Mouse (Mus musculus) MEL (cell line): ENCODE results near the gene Samd11. TPM values are rescaled to one million over a fixed set of nuclear protein-coding genes. Genes with fewer than 3 reads are reported as not detected.
A peak's percentile ranks its signal among the peaks of the same experiment; 100 is the strongest.

Source experiments
- DNase-seq: peaks from one replicate; pipeline ENCODE4 v3.0.0; 2011; ENCODE audit warnings: low read depth, low spot score
- H3K27ac ChIP-seq: 2 replicates; pipeline ENCODE4 v1.5.1; 2012; ENCODE audit warnings: low read depth, mild to moderate bottlenecking, control low read depth, low read length, moderate library complexity; ENCODE audit not compliant: control insufficient read depth
- H3K27me3 ChIP-seq, 2 experiments: fragments of 150-350 bp in 1 of 2; sonication (generic) in 1 of 2; 2 replicates each; pipeline ENCODE4 v1.6.1; 2012; ENCODE audit warnings: low read length in 2 of 2, mild to moderate bottlenecking in 2 of 2, improper control_type of control experiment in 1 of 2, moderate library complexity in 1 of 2; ENCODE audit not compliant: insufficient read depth in 2 of 2, control insufficient read depth in 1 of 2
- H3K36me3 ChIP-seq, 2 experiments: 2 replicates each; pipeline ENCODE4 v1.6.1; 2012 to 2014; ENCODE audit warnings: low read length in 2 of 2, improper control_type of control experiment in 1 of 2, inconsistent platforms in 1 of 2, mild to moderate bottlenecking in 1 of 2; ENCODE audit not compliant: insufficient read depth in 2 of 2, control insufficient read depth in 1 of 2
- H3K4me1 ChIP-seq, 2 experiments: fragments of 150-350 bp in 1 of 2; sonication (generic) in 1 of 2; 2 replicates each; pipeline ENCODE4 v1.6.1; 2012; ENCODE audit warnings: low read length in 2 of 2, improper control_type of control experiment in 1 of 2, mild to moderate bottlenecking in 1 of 2; ENCODE audit not compliant: insufficient read depth in 2 of 2, control insufficient read depth in 1 of 2
- H3K4me3 ChIP-seq, 2 experiments: fragments of 150-350 bp in 1 of 2; sonication (generic) in 1 of 2; 2 replicates each; pipeline ENCODE4 v1.5.1; 2012; ENCODE audit warnings: low read depth in 2 of 2, low read length in 2 of 2, mild to moderate bottlenecking in 2 of 2, moderate library complexity in 2 of 2, control low read depth in 1 of 2, improper control_type of control experiment in 1 of 2; ENCODE audit not compliant: control insufficient read depth in 1 of 2, insufficient read depth in 1 of 2
- H3K79me2 ChIP-seq: 2 replicates; pipeline ENCODE4 v1.6.1; 2012; ENCODE audit warnings: mild to moderate bottlenecking, low read length, moderate library complexity; ENCODE audit not compliant: control insufficient read depth, poor library complexity, insufficient read depth
- H3K9ac ChIP-seq: 2 replicates; pipeline ENCODE4 v1.6.1; 2012; ENCODE audit warnings: low read depth, mild to moderate bottlenecking, control low read depth, low read length, moderate library complexity; ENCODE audit not compliant: control insufficient read depth, poor library complexity, severe bottlenecking
- H3K9me3 ChIP-seq: fragments of 150-350 bp; sonication (generic); replicated peaks from 2 replicates; pipeline ENCODE4 v1.6.1; 2012; ENCODE audit warnings: mild to moderate bottlenecking, low read length, improper control_type of control experiment, moderate library complexity; ENCODE audit not compliant: insufficient read depth
- MXI1 ChIP-seq: IDR thresholded peaks from 2 replicates; pipeline ENCODE4 v1.6.1; 2011; ENCODE audit warnings: mild to moderate bottlenecking, low read depth, low read length, improper control_type of control experiment
- MYC ChIP-seq: IDR thresholded peaks from 2 replicates; pipeline ENCODE4 v1.6.1; 2011; ENCODE audit warnings: low read depth, mild to moderate bottlenecking, low read length, improper control_type of control experiment, moderate library complexity
- NELFE ChIP-seq: IDR thresholded peaks from 2 replicates; pipeline ENCODE4 v1.6.1; 2011; ENCODE audit warnings: low read depth, low read length, improper control_type of control experiment
- POLR2A ChIP-seq, 2 experiments: IDR thresholded peaks; 2 replicates each; pipeline ENCODE4 v1.6.1; 2011 to 2012; ENCODE audit warnings: low read length in 2 of 2, mild to moderate bottlenecking in 2 of 2, control low read depth in 1 of 2, improper control_type of control experiment in 1 of 2, low read depth in 1 of 2, moderate library complexity in 1 of 2; ENCODE audit not compliant: control insufficient read depth in 1 of 2, insufficient read depth in 1 of 2, poor library complexity in 1 of 2
- POLR2AphosphoS2 ChIP-seq: IDR thresholded peaks from 2 replicates; pipeline ENCODE4 v1.6.1; 2011; ENCODE audit warnings: low read length, improper control_type of control experiment
- RAD21 ChIP-seq: IDR thresholded peaks from 2 replicates; pipeline ENCODE4 v1.6.1; 2011; ENCODE audit warnings: mild to moderate bottlenecking, low read depth, low read length, improper control_type of control experiment
- RCOR1 ChIP-seq: IDR thresholded peaks from 2 replicates; pipeline ENCODE4 v1.6.1; 2012; ENCODE audit warnings: low read depth, mild to moderate bottlenecking, inconsistent platforms, low read length, improper control_type of control experiment
- ZMIZ1 ChIP-seq: IDR thresholded peaks from 2 replicates; pipeline ENCODE4 v1.6.1; 2012; ENCODE audit warnings: low read depth, mild to moderate bottlenecking, inconsistent platforms, low read length, improper control_type of control experiment, moderate library complexity
- polyA plus RNA-seq, 2 experiments: library from polyadenylated mRNA; stranded (reverse) in 1 of 2; unstranded in 1 of 2; fragments of >175 nt in 1 of 2; fragments of >200 nt in 1 of 2; gene quantifications; 2 replicates each; pipeline versions ENCODE4 v1.2.1 to v1.2.4; 2012; ENCODE audit warnings: low replicate concordance in 2 of 2, low read depth in 1 of 2; ENCODE audit not compliant: insufficient read length in 2 of 2, insufficient read depth in 1 of 2, missing spikeins in 1 of 2
- total RNA-seq: library from RNA; depleted of rRNA; stranded (reverse); fragments of 300-350 nt; gene quantifications from 2 replicates; pipeline ENCODE4 v1.2.3, GENCODE M21; 2012

Gene Samd11
- total and polyA plus RNA-seq, 3 experiments, result 1.7 to 4.1 TPM; not detected in 1

DNA sequence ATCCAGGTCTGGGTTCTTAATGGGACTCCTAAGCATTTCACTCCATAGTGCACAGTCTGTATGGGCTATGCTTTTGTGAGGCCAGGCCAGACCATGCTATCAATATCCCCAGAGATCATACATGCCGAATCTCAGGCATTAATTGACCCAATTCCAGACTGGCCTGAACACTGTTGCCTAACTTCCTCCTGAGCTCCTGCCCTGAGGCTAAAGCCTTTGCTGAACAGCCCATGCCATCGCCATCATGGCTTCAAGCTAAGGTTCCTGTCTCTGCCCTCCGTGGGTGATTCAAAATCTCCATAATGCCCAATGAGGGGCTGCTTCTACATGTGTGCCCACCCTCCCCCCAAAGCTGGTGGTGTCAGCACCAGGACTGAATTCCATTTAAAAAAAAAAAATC is 2.8 kb downstream of the Samd11 start:
- Histone ChIP-seq H3K4me1 (peaks cover 3 to 20% of the 10 kb centered on the region in 2 experiments; a peak in 3 of 4 replicates), H3K36me3 (peaks cover 1 to 4% of the 10 kb centered on the region in 2 experiments; a peak in 2 of 4 replicates), H3K27me3 (no peaks in the 10 kb centered on the region), H3K9me3 (no peaks in the 10 kb centered on the region), H3K79me2 (no peaks in the 10 kb centered on the region), H3K4me3 (no peak overlapping the region), H3K27ac (peak overlapping the region; percentile 42), H3K9ac (peak overlapping the region; percentile 10; the same call in 1 of the 2 replicates)
- TF ChIP-seq POLR2A (IDR thresholded peaks at IDR 0.05; ENCODE audit: control insufficient read depth in 1 of 2, insufficient read depth in 1 of 2, low read depth in 1 of 2, low read length in 2 of 2, poor library complexity in 1 of 2), result no peak
- TF ChIP-seq POLR2AphosphoS2, result 0 out of 2 replicates have a peak, but pooled peaks have one; percentile 13
- DNase-seq, result peak; percentile 63

DNA sequence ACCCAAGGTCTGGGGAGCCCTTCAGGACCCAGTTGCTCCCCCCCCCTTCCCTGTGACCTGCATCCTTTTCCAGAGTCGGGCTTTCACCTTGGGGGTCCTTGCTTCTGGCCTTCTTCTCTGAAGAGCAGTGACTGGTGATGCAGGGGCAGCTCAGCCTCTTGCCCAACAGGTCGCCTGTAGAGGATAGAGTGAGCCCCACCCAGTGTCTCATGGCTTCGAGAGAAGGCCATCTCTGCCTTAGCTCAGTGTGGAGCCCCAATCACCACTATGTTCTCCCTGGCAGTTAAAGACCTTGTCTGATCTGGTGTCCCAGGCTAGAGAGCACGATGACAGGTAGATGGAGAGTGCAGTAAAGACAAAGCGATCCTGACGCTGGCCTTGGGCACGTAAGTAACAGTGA is 3.3 kb downstream of the Samd11 start:
- DNase-seq, result no peak
- no peaks in the 10 kb centered on the region for H3K27me3 ChIP-seq
- H3K9me3 ChIP-seq, result no peaks in the 10 kb centered on the region
- 0 out of 2 replicates have a peak, but pooled peaks have one; percentile 3 for TF ChIP-seq MYC
- peak; percentile 17; the same call in 1 of the 2 replicates for TF ChIP-seq NELFE
- TF ChIP-seq ZMIZ1, result no peak
- peak overlapping the region; percentile 42 for H3K27ac ChIP-seq
- peak overlapping the region; percentile 10; the same call in 1 of the 2 replicates for H3K9ac ChIP-seq
- H3K36me3 ChIP-seq, result peaks cover 1 to 4% of the 10 kb centered on the region in 2 experiments; a peak in 2 of 4 replicates
- no peak overlapping the region for H3K4me3 ChIP-seq
- peaks cover 3 to 20% of the 10 kb centered on the region in 2 experiments; a peak in 3 of 4 replicates for H3K4me1 ChIP-seq
- no peaks in the 10 kb centered on the region for H3K79me2 ChIP-seq

DNA sequence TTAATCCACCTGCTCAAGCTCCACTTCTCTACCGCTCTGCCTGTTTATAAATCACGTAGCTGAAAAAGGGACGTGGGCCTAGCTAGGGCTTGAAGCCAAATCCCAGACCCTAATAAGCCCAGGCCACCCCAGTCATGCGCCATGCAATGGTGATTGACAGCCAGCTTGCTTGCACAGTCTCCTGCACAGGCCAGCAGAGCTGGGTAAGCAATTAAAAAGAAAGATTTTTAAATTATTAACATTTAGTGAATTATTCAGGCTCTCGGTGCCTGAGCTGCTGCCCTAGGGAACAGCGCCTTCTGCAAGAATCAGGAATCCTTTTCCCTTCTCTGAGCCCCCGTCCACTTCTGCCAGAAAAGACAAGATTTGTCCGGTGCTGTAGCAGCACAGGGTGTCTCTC is 4.4 kb downstream of the Samd11 start:
- peak; percentile 41; the same call in 1 of the 2 replicates for TF ChIP-seq ZMIZ1
- TF ChIP-seq POLR2AphosphoS2, result peak; percentile 29; the same call in 1 of the 2 replicates
- no peak for TF ChIP-seq MXI1
- TF ChIP-seq RAD21, result no peak
- no peak overlapping the region for H3K9ac ChIP-seq

DNA sequence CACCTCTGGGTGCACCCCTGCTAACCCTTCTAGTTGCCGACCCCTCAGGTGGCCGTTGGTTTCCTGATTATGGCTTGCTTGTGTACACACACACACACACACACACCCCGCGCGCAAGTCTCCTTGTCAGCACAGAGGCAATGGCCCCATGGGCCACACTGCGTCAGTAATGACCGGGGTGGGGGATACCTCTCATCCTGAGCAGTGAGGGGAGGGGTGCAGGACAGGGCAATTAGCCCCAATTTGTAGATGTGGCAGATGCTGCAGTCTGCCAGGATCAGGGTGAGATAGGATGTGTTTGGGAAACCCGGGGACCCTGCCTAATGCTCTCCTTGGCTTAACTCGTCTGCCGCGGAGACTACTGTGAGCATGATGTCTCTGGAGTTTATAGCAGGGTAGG is 5.9 kb downstream of the Samd11 start:
- Histone ChIP-seq H3K27me3 (no peaks in the 10 kb centered on the region), H3K4me3 (no peak overlapping the region)
- TF ChIP-seq MYC (0 out of 2 replicates have a peak, but pooled peaks have one; percentile 10), POLR2A (IDR thresholded peaks at IDR 0.05; ENCODE audit: control insufficient read depth in 1 of 2, insufficient read depth in 1 of 2, low read depth in 1 of 2, low read length in 2 of 2, poor library complexity in 1 of 2) (peak in 1 of 2 experiments; percentile 33; a peak in 1 of 4 replicates), RCOR1 (no peak)
- TF ChIP-seq, all 39 proteins: peak for 2
- Histone ChIP-seq H3K36me3 (peaks cover 4 to 7% of the 10 kb centered on the region in 2 experiments; a peak in 3 of 4 replicates), H3K9me3 (no peaks in the 10 kb centered on the region), H3K27ac (no peak overlapping the region), H3K4me1 (peaks cover 3 to 20% of the 10 kb centered on the region in 2 experiments; a peak in 3 of 4 replicates), H3K9ac (no peak overlapping the region), H3K79me2 (no peaks in the 10 kb centered on the region)
- no peak for DNase-seq

More for the DNA sequence above, 4.4 kb downstream of the Samd11 start:
- Histone ChIP-seq H3K9me3 (no peaks in the 10 kb centered on the region), H3K27me3 (no peaks in the 10 kb centered on the region), H3K4me3 (no peak overlapping the region), H3K36me3 (peaks cover 1 to 4% of the 10 kb centered on the region in 2 experiments; a peak in 2 of 4 replicates), H3K27ac (no peak overlapping the region; the same call in 1 of the 2 replicates), H3K79me2 (no peaks in the 10 kb centered on the region), H3K4me1 (peaks cover 3 to 20% of the 10 kb centered on the region in 2 experiments; a peak in 3 of 4 replicates)
- no peak for DNase-seq
